Mouse (Mus musculus): ENCODE measurements at regions not wholly inside any gene's neighbourhood (a gene's known extent, or its start where the extent isn't known, plus 50 kb on each side); places are given as distances from the start of the nearest gene placed in this dataset.

- ATAC-seq (ENCODE audit: insufficient read depth) = no peak
- Histone ChIP-seq H3K9me3 (ENCODE audit: low read depth, low read length) (no peaks in the 10 kb centered on the region), H3K36me3 (ENCODE audit: insufficient read depth) (no peaks in the 10 kb centered on the region), H3K4me2 (no peak overlapping the region), H3K9ac (no peak overlapping the region), H3K4me1 (ENCODE audit: insufficient read depth) (no peaks in the 10 kb centered on the region), H3K4me3 (ENCODE audit: low read depth, low read length) (no peak overlapping the region), H3K27ac (ENCODE audit: low read depth) (no peak overlapping the region), H3K27me3 (ENCODE audit: insufficient read depth, low read length) (peaks cover 25% of the 10 kb centered on the region; the same call in 1 of the 2 replicates)
- DNase-seq = no peak
- WGBS = 13% methylated on average over 8 of the region's 8 CpGs
- TF ChIP-seq CTCF (IDR thresholded peaks at IDR 0.05; ENCODE audit: low read depth) = no peak
Observed at GRCm38 (mm10) chr13:72816856-72817255, 188.2 kb downstream of the Irx2 start.

DNA sequence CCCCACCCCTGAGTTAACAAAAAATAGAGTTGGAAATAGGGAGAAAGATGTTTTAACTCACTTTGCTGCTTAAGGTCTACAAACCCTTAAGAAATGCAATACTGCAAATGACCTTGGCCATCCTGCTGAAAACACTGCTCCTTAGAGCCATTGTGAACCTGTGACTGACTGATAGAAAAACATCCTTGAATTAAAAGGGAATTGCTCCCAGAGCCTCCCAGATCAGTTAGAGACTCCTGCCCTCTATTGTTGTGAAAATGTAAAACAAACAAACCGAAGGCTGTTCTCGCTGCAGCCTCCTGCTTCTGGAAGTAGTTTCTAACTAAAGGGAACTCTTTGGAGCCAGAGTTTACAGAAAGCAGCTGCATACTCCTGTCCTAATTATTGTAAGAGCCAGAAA is 188.9 kb downstream of the Irx2 start:
- H3K27me3 ChIP-seq (ENCODE audit: insufficient read depth, low read length) = peaks cover 25% of the 10 kb centered on the region; the same call in 1 of the 2 replicates
- TF ChIP-seq CTCF (IDR thresholded peaks at IDR 0.05; ENCODE audit: low read depth) = no peak
- no peak overlapping the region for H3K4me2 ChIP-seq
- no peak overlapping the region for H3K9ac ChIP-seq
- 9% methylated on average over 2 of the region's 2 CpGs for WGBS
- H3K27ac ChIP-seq (ENCODE audit: low read depth) = no peak overlapping the region
- H3K4me3 ChIP-seq (ENCODE audit: low read depth, low read length) = no peak overlapping the region
- ATAC-seq (ENCODE audit: insufficient read depth) (no peak), DNase-seq (no peak)
- H3K9me3 ChIP-seq (ENCODE audit: low read depth, low read length) = no peaks in the 10 kb centered on the region
- H3K36me3 ChIP-seq (ENCODE audit: insufficient read depth) = no peaks in the 10 kb centered on the region
- no peaks in the 10 kb centered on the region for H3K4me1 ChIP-seq (ENCODE audit: insufficient read depth)

- H3K4me2 ChIP-seq = no peak overlapping the region
- DNase-seq (peak; percentile 21), ATAC-seq (ENCODE audit: insufficient read depth) (0 out of 2 replicates have a peak, but pooled peaks have one; percentile 35)
- no peak overlapping the region for H3K9ac ChIP-seq
- 9% methylated on average over 6 of the region's 6 CpGs for WGBS
- no peak overlapping the region for H3K4me3 ChIP-seq (ENCODE audit: low read depth, low read length)
- H3K4me1 ChIP-seq (ENCODE audit: insufficient read depth) = no peaks in the 10 kb centered on the region
- no peaks in the 10 kb centered on the region for H3K36me3 ChIP-seq (ENCODE audit: insufficient read depth)
- no peak for TF ChIP-seq CTCF (IDR thresholded peaks at IDR 0.05; ENCODE audit: low read depth)
- peaks cover 25% of the 10 kb centered on the region; the same call in 1 of the 2 replicates for H3K27me3 ChIP-seq (ENCODE audit: insufficient read depth, low read length)
- H3K9me3 ChIP-seq (ENCODE audit: low read depth, low read length) = no peaks in the 10 kb centered on the region
- H3K27ac ChIP-seq (ENCODE audit: low read depth) = no peak overlapping the region
Observed at GRCm38 (mm10) chr13:72817930-72818329, 189.3 kb downstream of the Irx2 start.

GRCm38 (mm10) chr13:72826613-72827012 is 198.0 kb downstream of the Irx2 start:
- no peaks in the 10 kb centered on the region for H3K36me3 ChIP-seq (ENCODE audit: insufficient read depth)
- no peaks in the 10 kb centered on the region for H3K27me3 ChIP-seq (ENCODE audit: insufficient read depth, low read length)
- WGBS = 33% methylated on average over 3 of the region's 3 CpGs
- H3K4me1 ChIP-seq (ENCODE audit: insufficient read depth) = no peaks in the 10 kb centered on the region
- TF ChIP-seq CTCF (IDR thresholded peaks at IDR 0.05; ENCODE audit: low read depth) = no peak
- no peak for ATAC-seq (ENCODE audit: insufficient read depth)
- no peak overlapping the region for H3K27ac ChIP-seq (ENCODE audit: low read depth)
- DNase-seq = no peak
- no peak overlapping the region for H3K4me3 ChIP-seq (ENCODE audit: low read depth, low read length)
- no peak overlapping the region for H3K9ac ChIP-seq
- H3K4me2 ChIP-seq = no peak overlapping the region
- no peaks in the 10 kb centered on the region for H3K9me3 ChIP-seq (ENCODE audit: low read depth, low read length)

GRCm38 (mm10) chr13:72829331-72829730 is 200.7 kb downstream of the Irx2 start:
- no peak for TF ChIP-seq CTCF (IDR thresholded peaks at IDR 0.05; ENCODE audit: low read depth)
- Histone ChIP-seq H3K27me3 (ENCODE audit: insufficient read depth, low read length) (no peaks in the 10 kb centered on the region), H3K36me3 (ENCODE audit: insufficient read depth) (no peaks in the 10 kb centered on the region), H3K27ac (ENCODE audit: low read depth) (no peak overlapping the region), H3K4me1 (ENCODE audit: insufficient read depth) (no peaks in the 10 kb centered on the region), H3K4me2 (no peak overlapping the region), H3K9ac (no peak overlapping the region), H3K9me3 (ENCODE audit: low read depth, low read length) (no peaks in the 10 kb centered on the region), H3K4me3 (ENCODE audit: low read depth, low read length) (no peak overlapping the region)
- ATAC-seq (ENCODE audit: insufficient read depth) = peak; percentile 35; the same call in 1 of the 2 replicates
- peak; percentile 10 for DNase-seq
- 44% methylated on average over 3 of the region's 3 CpGs for WGBS

GRCm38 (mm10) chr13:72833326-72833725 is 204.7 kb downstream of the Irx2 start:
- H3K27ac ChIP-seq (ENCODE audit: low read depth) = no peak overlapping the region
- H3K4me1 ChIP-seq (ENCODE audit: insufficient read depth) = no peaks in the 10 kb centered on the region
- H3K9me3 ChIP-seq (ENCODE audit: low read depth, low read length) = no peaks in the 10 kb centered on the region
- WGBS = 55% methylated on average over 2 of the region's 2 CpGs
- H3K27me3 ChIP-seq (ENCODE audit: insufficient read depth, low read length) = no peaks in the 10 kb centered on the region
- H3K36me3 ChIP-seq (ENCODE audit: insufficient read depth) = no peaks in the 10 kb centered on the region
- no peak for TF ChIP-seq CTCF (IDR thresholded peaks at IDR 0.05; ENCODE audit: low read depth)
- no peak overlapping the region for H3K9ac ChIP-seq
- ATAC-seq (ENCODE audit: insufficient read depth) (no peak), DNase-seq (no peak)
- no peak overlapping the region for H3K4me3 ChIP-seq (ENCODE audit: low read depth, low read length)
- H3K4me2 ChIP-seq = no peak overlapping the region

- H3K36me3 ChIP-seq (ENCODE audit: insufficient read depth) = no peaks in the 10 kb centered on the region
- WGBS = 72% methylated on average over 9 of the region's 9 CpGs
- no peak for TF ChIP-seq CTCF (IDR thresholded peaks at IDR 0.05; ENCODE audit: low read depth)
Observed at GRCm38 (mm10) chr13:72837016-72837415, 208.4 kb downstream of the Irx2 start.

DNA sequence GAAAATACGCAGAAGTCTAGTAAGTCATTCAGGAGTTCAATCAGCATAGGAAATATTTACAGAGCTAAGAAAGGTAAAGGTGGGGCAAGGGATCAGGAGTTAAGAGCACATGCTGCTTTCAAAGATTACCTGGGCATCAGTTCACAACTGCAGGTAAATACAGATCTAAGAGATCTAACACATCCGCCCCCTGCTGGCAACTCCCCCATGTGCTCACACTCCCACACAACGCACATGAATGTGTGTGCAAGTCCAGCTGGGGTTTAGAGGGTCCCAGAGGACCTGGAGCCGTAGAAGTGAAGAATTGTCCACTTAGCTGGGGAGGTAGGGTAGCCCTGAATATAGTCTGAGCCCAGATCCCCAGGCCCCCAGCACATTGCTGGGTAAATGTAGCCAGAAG is 219.5 kb downstream of the Irx2 start:
- no peak for ATAC-seq (ENCODE audit: insufficient read depth)
- peak; percentile 47 for TF ChIP-seq CTCF (IDR thresholded peaks at IDR 0.05; ENCODE audit: low read depth)
- no peaks in the 10 kb centered on the region for H3K9me3 ChIP-seq (ENCODE audit: low read depth, low read length)
- no peaks in the 10 kb centered on the region for H3K4me1 ChIP-seq (ENCODE audit: insufficient read depth)
- H3K9ac ChIP-seq = no peak overlapping the region
- H3K27me3 ChIP-seq (ENCODE audit: insufficient read depth, low read length) = no peaks in the 10 kb centered on the region
- DNase-seq = peak; percentile 31
- no peaks in the 10 kb centered on the region for H3K36me3 ChIP-seq (ENCODE audit: insufficient read depth)
- WGBS = 55% methylated on average over 4 of the region's 4 CpGs
- H3K4me2 ChIP-seq = no peak overlapping the region
- no peak overlapping the region for H3K27ac ChIP-seq (ENCODE audit: low read depth)
- H3K4me3 ChIP-seq (ENCODE audit: low read depth, low read length) = no peak overlapping the region

More at GRCm38 (mm10) chr13:72837016-72837415, 208.4 kb downstream of the Irx2 start:
- Histone ChIP-seq H3K9me3 (ENCODE audit: low read depth, low read length) (no peaks in the 10 kb centered on the region), H3K27ac (ENCODE audit: low read depth) (no peak overlapping the region), H3K27me3 (ENCODE audit: insufficient read depth, low read length) (no peaks in the 10 kb centered on the region), H3K4me1 (ENCODE audit: insufficient read depth) (no peaks in the 10 kb centered on the region), H3K9ac (no peak overlapping the region), H3K4me2 (no peak overlapping the region), H3K4me3 (ENCODE audit: low read depth, low read length) (no peak overlapping the region)
- no peak for DNase-seq
- ATAC-seq (ENCODE audit: insufficient read depth) = no peak

Data from lung, embryonic 14.5 days (tissue).